Mouse (Mus musculus) intestine, embryonic 16.5 days (tissue): ENCODE results near the gene Nell2. TPM values are rescaled to one million over a fixed set of nuclear protein-coding genes. Genes with fewer than 3 reads are reported as not detected.
"Not testable (repeated sequence)": the region's sequence is repeated elsewhere in the genome, so short reads cannot be mapped to it uniquely, and the experiment has no call there.

Source experiments
- ATAC-seq: fragments of 200-750 bp; cut with Nextera tagmentation; 2 replicates; pipeline ENCODE4 v1.8.0; 2017; ENCODE audit warnings: moderate TSS enrichment, moderate library complexity
- H3K27ac ChIP-seq: fragments of 300-500 bp; sonication (generic); 2 replicates; pipeline ENCODE4 v1.5.1; 2014; ENCODE audit warnings: mild to moderate bottlenecking, low read length
- H3K27me3 ChIP-seq: fragments of 300-500 bp; sonication (generic); replicated peaks from 2 replicates; pipeline ENCODE4 v1.6.1; 2014; ENCODE audit warnings: low read length, control low read depth, mixed read lengths; ENCODE audit not compliant: control insufficient read depth, insufficient read depth
- H3K36me3 ChIP-seq: fragments of 300-500 bp; sonication (generic); 2 replicates; pipeline ENCODE4 v1.6.1; 2014; ENCODE audit warnings: low read length, control low read depth; ENCODE audit not compliant: control insufficient read depth, insufficient read depth
- H3K4me1 ChIP-seq: fragments of 300-500 bp; sonication (generic); 2 replicates; pipeline ENCODE4 v1.6.1; 2014; ENCODE audit warnings: low read length, control low read depth, mixed read lengths; ENCODE audit not compliant: control insufficient read depth, insufficient read depth
- H3K4me2 ChIP-seq: fragments of 300-500 bp; sonication (generic); 2 replicates; pipeline ENCODE4 v1.6.1; 2014; ENCODE audit warnings: low read depth, low read length, control low read depth
- H3K4me3 ChIP-seq: fragments of 300-500 bp; sonication (generic); 2 replicates; pipeline ENCODE4 v1.5.1; 2014; ENCODE audit warnings: mild to moderate bottlenecking, low read length
- H3K9ac ChIP-seq: fragments of 300-500 bp; sonication (generic); 2 replicates; pipeline ENCODE4 v1.6.1; 2014; ENCODE audit warnings: low read depth, low read length
- H3K9me3 ChIP-seq: fragments of 300-500 bp; sonication (generic); 2 replicates; pipeline ENCODE4 v1.6.1; 2016; ENCODE audit warnings: low read length, control low read depth; ENCODE audit not compliant: control insufficient read depth
- WGBS: fragments of 180-500 bp; shearing (Covaris S2); extraction: QIAGEN DNeasy Blood & Tissue Kit; methylation state at CpG from one replicate; pipeline ENCODE4 v1.1.7; 2014; 5-methylcytosine and 5-hydroxymethylcytosine counted together
- polyA plus RNA-seq: library from polyadenylated mRNA; unstranded; fragments of >200 nt; fragmentation: Nextera tagmentation; extraction: Ambion mirVana; gene quantifications from 2 replicates; pipeline ENCODE4 v1.2.1, GENCODE M21; 2015

Nell2 gene
- polyA plus RNA-seq, 1 experiment from 2014 or later: 8.7 TPM

- Histone ChIP-seq H3K36me3 (no peaks in the 10 kb centered on the region), H3K9ac (no peak overlapping the region), H3K4me1 (no peaks in the 10 kb centered on the region), H3K4me2 (no peak overlapping the region), H3K27me3 (no peaks in the 10 kb centered on the region), H3K9me3 (0 out of 2 replicates have a peak, but pooled peaks cover 2% of the 10 kb centered on the region), H3K4me3 (no peak overlapping the region), H3K27ac (no peak overlapping the region)
- 82% methylated on average over 6 of the region's 6 CpGs for WGBS
- no peak for ATAC-seq
These were observed 6.3 kb upstream of the Nell2 start for GRCm38 (mm10) chr15:95534644-95535043.

- peak overlapping the region; percentile 48; the same call in 1 of the 2 replicates for H3K9ac ChIP-seq
- no peaks in the 10 kb centered on the region for H3K36me3 ChIP-seq
- H3K27ac ChIP-seq: no peak overlapping the region
- H3K4me1 ChIP-seq: 0 out of 2 replicates have a peak, but pooled peaks cover 12% of the 10 kb centered on the region
- ATAC-seq: no peak
- no peaks in the 10 kb centered on the region for H3K9me3 ChIP-seq
- peaks cover 24% of the 10 kb centered on the region for H3K27me3 ChIP-seq
- H3K4me2 ChIP-seq: peak overlapping the region; percentile 96
- WGBS: under 1% methylated on average over 28 of the region's 28 CpGs
- H3K4me3 ChIP-seq: peak overlapping the region; percentile 56
These were observed 855 bp downstream of the Nell2 start for GRCm38 (mm10) chr15:95527461-95527947.

- ATAC-seq: no peak
- H3K4me2 ChIP-seq: peak overlapping the region; percentile 96
- H3K9me3 ChIP-seq: no peaks in the 10 kb centered on the region
- WGBS: 4% methylated on average over 26 of the region's 27 CpGs
- H3K27ac ChIP-seq: no peak overlapping the region
- 0 out of 2 replicates have a peak, but pooled peaks cover 12% of the 10 kb centered on the region for H3K4me1 ChIP-seq
- H3K27me3 ChIP-seq: peaks cover 24% of the 10 kb centered on the region
- H3K4me3 ChIP-seq: peak overlapping the region; percentile 56
- H3K36me3 ChIP-seq: no peaks in the 10 kb centered on the region
- H3K9ac ChIP-seq: no peak overlapping the region
These were observed 1.5 kb downstream of the Nell2 start for GRCm38 (mm10) chr15:95526626-95527411.

GRCm38 (mm10) chr15:95525997-95526396, 2.4 kb downstream of the Nell2 start:
- Histone ChIP-seq H3K27ac (no peak overlapping the region), H3K4me3 (no peak overlapping the region), H3K4me1 (0 out of 2 replicates have a peak, but pooled peaks cover 12% of the 10 kb centered on the region), H3K27me3 (peaks cover 24% of the 10 kb centered on the region), H3K9ac (no peak overlapping the region), H3K9me3 (no peaks in the 10 kb centered on the region), H3K4me2 (no peak overlapping the region), H3K36me3 (no peaks in the 10 kb centered on the region)
- no peak for ATAC-seq
- WGBS: 10% methylated on average over 5 of the region's 5 CpGs

GRCm38 (mm10) chr15:95518204-95518603, 10.2 kb downstream of the Nell2 start:
- H3K4me3 ChIP-seq: no peak overlapping the region
- H3K36me3 ChIP-seq: no peaks in the 10 kb centered on the region
- no peaks in the 10 kb centered on the region for H3K4me1 ChIP-seq
- H3K9me3 ChIP-seq: no peaks in the 10 kb centered on the region
- H3K9ac ChIP-seq: no peak overlapping the region
- H3K4me2 ChIP-seq: no peak overlapping the region
- H3K27me3 ChIP-seq: no peaks in the 10 kb centered on the region
- 72% methylated on average over 3 of the region's 3 CpGs for WGBS
- no peak for ATAC-seq
- H3K27ac ChIP-seq: no peak overlapping the region

- H3K9me3 ChIP-seq, ATAC-seq, H3K36me3 ChIP-seq, H3K27me3 ChIP-seq, H3K27ac ChIP-seq, H3K4me1 ChIP-seq, H3K4me3 ChIP-seq, H3K4me2 ChIP-seq, H3K9ac ChIP-seq: not testable (repeated sequence)
- 85% methylated on average over 2 of the region's 2 CpGs for WGBS
These were observed 15.1 kb downstream of the Nell2 start for GRCm38 (mm10) chr15:95513306-95513705.

GRCm38 (mm10) chr15:95495666-95496065, 32.7 kb downstream of the Nell2 start:
- Histone ChIP-seq H3K4me1 (no peaks in the 10 kb centered on the region), H3K27ac (no peak overlapping the region), H3K27me3 (no peaks in the 10 kb centered on the region), H3K4me2 (no peak overlapping the region), H3K36me3 (no peaks in the 10 kb centered on the region), H3K9me3 (no peaks in the 10 kb centered on the region), H3K9ac (no peak overlapping the region), H3K4me3 (no peak overlapping the region)
- ATAC-seq: no peak
- WGBS: 71% methylated on average over 4 of the region's 4 CpGs

GRCm38 (mm10) chr15:95495193-95495592, 33.2 kb downstream of the Nell2 start:
- no peak overlapping the region for H3K4me3 ChIP-seq
- no peaks in the 10 kb centered on the region for H3K27me3 ChIP-seq
- no peaks in the 10 kb centered on the region for H3K36me3 ChIP-seq
- no peak overlapping the region for H3K9ac ChIP-seq
- no peak overlapping the region for H3K4me2 ChIP-seq
- no peaks in the 10 kb centered on the region for H3K4me1 ChIP-seq
- H3K9me3 ChIP-seq: no peaks in the 10 kb centered on the region
- ATAC-seq: no peak
- WGBS: 89% methylated on average over 8 of the region's 8 CpGs
- H3K27ac ChIP-seq: no peak overlapping the region

- Histone ChIP-seq H3K4me2 (no peak overlapping the region), H3K4me1 (no peaks in the 10 kb centered on the region), H3K27ac (no peak overlapping the region), H3K4me3 (no peak overlapping the region), H3K36me3 (no peaks in the 10 kb centered on the region), H3K9ac (no peak overlapping the region), H3K27me3 (no peaks in the 10 kb centered on the region), H3K9me3 (no peaks in the 10 kb centered on the region)
- WGBS: 65% methylated on average over 5 of the region's 5 CpGs
- no peak for ATAC-seq
These were observed 36.2 kb downstream of the Nell2 start for GRCm38 (mm10) chr15:95492201-95492600.
